Mouse (Mus musculus) heart, postnatal 0 days (tissue): ENCODE measurements around the gene Apol7e.
"Not testable (repeated sequence)": the region's sequence is repeated elsewhere in the genome, so short reads cannot be mapped to it uniquely, and the experiment has no call there.

Source experiments
- CTCF ChIP-seq: IDR thresholded peaks from 2 replicates; pipeline ENCODE4 v1.5.1; 2016; ENCODE audit warnings: antibody characterized with exemption, control low read depth, low read depth
- EP300 ChIP-seq: IDR thresholded peaks from 2 replicates; pipeline ENCODE4 v1.6.1; 2016; ENCODE audit warnings: antibody characterized with exemption, low read depth

DNA sequence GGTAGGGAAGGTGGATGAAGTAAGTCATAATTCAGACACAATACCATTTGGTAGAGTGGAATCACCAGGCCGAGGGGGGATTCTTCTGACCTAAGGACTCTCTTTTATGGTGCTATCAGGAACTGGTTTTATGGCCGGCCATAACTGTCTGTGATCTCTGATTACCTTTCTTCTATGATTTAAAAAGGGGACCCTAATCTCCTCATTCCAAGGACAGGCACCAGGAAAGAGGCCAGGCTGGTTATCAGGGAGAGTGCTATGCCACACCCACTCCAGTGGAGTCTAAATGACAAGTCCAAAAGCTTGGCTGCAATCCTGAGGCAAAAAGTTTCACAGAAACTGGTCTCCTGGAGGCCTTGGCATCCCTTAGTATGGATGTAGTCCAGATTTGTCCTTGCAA lies 36.8 kb upstream of the Apol7e start:
- TF ChIP-seq CTCF, EP300: not testable (repeated sequence)
